Mouse (Mus musculus) midbrain, embryonic 13.5 days (tissue): ENCODE data around the gene Gm12166. TPM values are rescaled to one million over a fixed set of nuclear protein-coding genes. Genes with fewer than 3 reads are reported as not detected.

ENCODE experiments used
- ATAC-seq: fragments of 200-750 bp; cut with Nextera tagmentation; 2 replicates; pipeline ENCODE4 v1.8.0; 2017; ENCODE audit warnings: mild to moderate bottlenecking, moderate TSS enrichment, moderate library complexity
- H3K27ac ChIP-seq: fragments of 300-500 bp; sonication (generic); 2 replicates; pipeline ENCODE4 v1.5.1; 2015; ENCODE audit warnings: inconsistent platforms, mild to moderate bottlenecking, moderate library complexity
- H3K27me3 ChIP-seq: fragments of 300-500 bp; sonication (generic); 2 replicates; pipeline ENCODE4 v1.6.1; 2015; ENCODE audit warnings: mild to moderate bottlenecking, inconsistent platforms
- H3K36me3 ChIP-seq: fragments of 300-500 bp; sonication (generic); 2 replicates; pipeline ENCODE4 v1.6.1; 2015; ENCODE audit warnings: mild to moderate bottlenecking, inconsistent platforms
- H3K4me1 ChIP-seq: fragments of 300-500 bp; sonication (generic); replicated peaks from 2 replicates; pipeline ENCODE4 v1.6.1; 2015; ENCODE audit warnings: inconsistent platforms
- H3K4me2 ChIP-seq: fragments of 300-500 bp; sonication (generic); replicated peaks from 2 replicates; pipeline ENCODE4 v1.6.1; 2015; ENCODE audit warnings: moderate library complexity, mild to moderate bottlenecking, inconsistent platforms
- H3K4me3 ChIP-seq: fragments of 300-500 bp; sonication (generic); replicated peaks from 2 replicates; pipeline ENCODE4 v1.5.1; 2015; ENCODE audit warnings: mild to moderate bottlenecking, inconsistent platforms
- H3K9ac ChIP-seq: fragments of 300-500 bp; sonication (generic); replicated peaks from 2 replicates; pipeline ENCODE4 v1.6.1; 2015; ENCODE audit warnings: mild to moderate bottlenecking, inconsistent platforms
- H3K9me3 ChIP-seq: fragments of 300-500 bp; sonication (generic); 2 replicates; pipeline ENCODE4 v1.6.1; 2016; ENCODE audit warnings: mild to moderate bottlenecking, inconsistent platforms
- WGBS: fragments of 180-500 bp; shearing (Covaris S2); methylation state at CpG from one replicate; pipeline ENCODE4 v1.1.7; 2015; 5-methylcytosine and 5-hydroxymethylcytosine counted together
- polyA plus RNA-seq: library from polyadenylated mRNA; unstranded; fragments of >200 nt; fragmentation: Nextera tagmentation; extraction: Ambion mirVana; gene quantifications from 2 replicates; pipeline ENCODE4 v1.2.1, GENCODE M21; 2015

The Gm12166 gene
- polyA plus RNA-seq, 1 experiment from 2014 or later, result 7.1 TPM

DNA sequence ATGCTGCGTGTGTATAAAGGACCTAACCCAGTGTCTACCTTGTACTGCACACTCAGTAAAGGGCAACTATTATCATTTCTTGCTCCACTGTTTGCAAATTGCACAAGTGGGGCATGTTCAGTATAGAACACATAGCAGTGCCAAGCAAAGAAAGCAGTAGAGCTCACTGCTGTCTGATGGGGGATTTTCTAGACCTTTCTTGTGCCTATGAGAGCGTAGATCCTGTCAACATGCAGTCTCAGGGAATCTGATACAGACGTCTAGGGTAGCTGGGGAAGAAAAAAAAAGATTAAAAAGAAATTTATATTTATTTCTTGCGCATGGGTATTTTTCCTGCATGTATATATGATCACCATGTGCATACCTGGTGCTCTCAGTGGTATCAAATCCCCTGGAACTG lies 18.0 kb upstream of the Gm12166 start:
- no peaks in the 10 kb centered on the region for H3K27me3 ChIP-seq
- no peak for ATAC-seq
- no peaks in the 10 kb centered on the region for H3K36me3 ChIP-seq
- WGBS, result 78% methylated on average over 4 of the region's 4 CpGs
- 0 out of 2 replicates have a peak overlapping the region, but pooled peaks have one; percentile 10 for H3K9ac ChIP-seq
- peak overlapping the region; percentile 14; the same call in 1 of the 2 replicates for H3K27ac ChIP-seq
- peaks cover 33% of the 10 kb centered on the region for H3K4me1 ChIP-seq
- no peaks in the 10 kb centered on the region for H3K9me3 ChIP-seq
- no peak overlapping the region for H3K4me3 ChIP-seq
- H3K4me2 ChIP-seq, result no peak overlapping the region

DNA sequence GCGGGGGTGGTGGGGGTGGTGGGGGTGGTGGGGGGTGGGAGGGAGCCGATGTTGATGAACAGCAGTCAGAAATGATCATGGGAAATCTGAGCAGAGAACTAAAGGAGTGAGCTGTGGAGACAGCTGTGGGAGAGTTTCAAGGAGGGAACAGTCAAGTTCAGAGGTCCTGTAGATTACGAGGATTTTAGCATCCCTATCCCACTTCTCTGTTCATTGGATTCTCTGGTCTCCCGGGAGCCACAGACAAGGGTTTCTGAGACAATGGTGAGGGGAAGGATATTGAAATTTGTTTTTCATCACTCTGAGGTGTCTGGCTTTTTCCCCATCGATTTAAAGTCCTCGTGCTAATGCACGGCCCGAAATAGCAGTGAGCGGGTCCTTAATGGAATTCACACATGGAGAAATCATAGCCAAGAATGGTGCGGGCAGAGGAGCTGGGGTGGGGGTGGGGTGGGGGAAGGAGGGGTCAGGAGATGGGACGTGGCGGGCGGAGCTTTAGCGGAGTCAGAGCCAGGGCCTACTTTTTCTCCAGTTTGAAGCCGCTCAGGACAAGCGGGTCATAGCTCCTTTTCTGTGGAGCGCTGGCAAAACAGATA lies 17.4 kb upstream of the Gm12166 start:
- H3K4me3 ChIP-seq, result no peak overlapping the region
- no peaks in the 10 kb centered on the region for H3K36me3 ChIP-seq
- peaks cover 39% of the 10 kb centered on the region for H3K4me1 ChIP-seq
- peak; percentile 29; the same call in 1 of the 2 replicates for ATAC-seq
- H3K27me3 ChIP-seq, result no peaks in the 10 kb centered on the region
- H3K4me2 ChIP-seq, result no peak overlapping the region; the same call in 1 of the 2 replicates
- H3K9me3 ChIP-seq, result no peaks in the 10 kb centered on the region
- 0 out of 2 replicates have a peak overlapping the region, but pooled peaks have one; percentile 14 for H3K27ac ChIP-seq
- no peak overlapping the region for H3K9ac ChIP-seq
- WGBS, result 21% methylated on average over 17 of the region's 17 CpGs

GRCm38 (mm10) chr11:46068756-46069407 lies 16.8 kb upstream of the Gm12166 start:
- Histone ChIP-seq H3K36me3 (no peaks in the 10 kb centered on the region), H3K4me2 (no peak overlapping the region), H3K27me3 (no peaks in the 10 kb centered on the region), H3K4me1 (peaks cover 40% of the 10 kb centered on the region), H3K9me3 (no peaks in the 10 kb centered on the region), H3K4me3 (no peak overlapping the region), H3K9ac (no peak overlapping the region), H3K27ac (no peak overlapping the region)
- no peak for ATAC-seq
- WGBS, result 35% methylated on average over 12 of the region's 12 CpGs

- H3K27ac ChIP-seq, result no peak overlapping the region
- no peak overlapping the region for H3K4me2 ChIP-seq
- H3K4me1 ChIP-seq, result peaks cover 32% of the 10 kb centered on the region
- H3K4me3 ChIP-seq, result no peak overlapping the region
- no peaks in the 10 kb centered on the region for H3K27me3 ChIP-seq
- no peak for ATAC-seq
- WGBS, result 94% methylated on average over 10 of the region's 10 CpGs
- H3K36me3 ChIP-seq, result peaks cover 3% of the 10 kb centered on the region; the same call in 1 of the 2 replicates
- no peak overlapping the region for H3K9ac ChIP-seq
- H3K9me3 ChIP-seq, result no peaks in the 10 kb centered on the region
These were observed 15.4 kb upstream of the Gm12166 start for GRCm38 (mm10) chr11:46067371-46068060.

- H3K4me2 ChIP-seq, result no peak overlapping the region
- no peaks in the 10 kb centered on the region for H3K9me3 ChIP-seq
- ATAC-seq, result peak; percentile 60
- no peak overlapping the region for H3K4me3 ChIP-seq
- peaks cover 5% of the 10 kb centered on the region; the same call in 1 of the 2 replicates for H3K36me3 ChIP-seq
- H3K9ac ChIP-seq, result no peak overlapping the region
- H3K27me3 ChIP-seq, result no peaks in the 10 kb centered on the region
- peak overlapping the region; percentile 9; the same call in 1 of the 2 replicates for H3K27ac ChIP-seq
- H3K4me1 ChIP-seq, result peaks cover 32% of the 10 kb centered on the region
- WGBS, result 44% methylated on average over 21 of the region's 21 CpGs
These were observed 13.3 kb upstream of the Gm12166 start for GRCm38 (mm10) chr11:46065201-46066011.

DNA sequence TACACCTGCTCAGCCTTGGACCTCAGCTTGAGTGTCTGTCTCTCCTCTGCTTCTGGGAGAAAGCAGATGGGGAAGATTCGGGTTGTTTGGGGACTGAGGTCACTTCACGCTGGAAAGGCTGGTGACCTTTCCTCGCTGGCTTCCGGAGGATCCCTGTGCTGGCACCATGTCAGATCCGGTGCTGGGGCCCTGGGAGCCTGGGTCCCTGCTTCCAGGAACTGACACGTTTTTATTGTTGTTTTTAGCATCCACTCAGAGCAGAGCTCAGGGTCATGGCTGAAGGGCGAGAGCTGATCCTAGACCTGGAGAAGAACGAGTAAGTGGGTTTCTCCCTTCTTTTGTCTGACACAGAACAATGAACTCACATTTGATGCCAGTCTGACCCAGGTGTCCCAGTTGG lies 12.6 kb upstream of the Gm12166 start:
- H3K4me2 ChIP-seq, result no peak overlapping the region
- H3K27me3 ChIP-seq, result no peaks in the 10 kb centered on the region
- H3K9me3 ChIP-seq, result no peaks in the 10 kb centered on the region
- ATAC-seq, result no peak
- no peak overlapping the region for H3K4me3 ChIP-seq
- no peak overlapping the region for H3K9ac ChIP-seq
- H3K36me3 ChIP-seq, result peaks cover 5% of the 10 kb centered on the region; the same call in 1 of the 2 replicates
- H3K4me1 ChIP-seq, result peaks cover 27% of the 10 kb centered on the region
- 67% methylated on average over 8 of the region's 8 CpGs for WGBS
- peak overlapping the region; percentile 9; the same call in 1 of the 2 replicates for H3K27ac ChIP-seq

GRCm38 (mm10) chr11:46062993-46063731 lies 11.0 kb upstream of the Gm12166 start:
- H3K27ac ChIP-seq, result no peak overlapping the region
- no peak overlapping the region for H3K4me3 ChIP-seq
- WGBS, result 67% methylated on average over 9 of the region's 9 CpGs
- H3K27me3 ChIP-seq, result no peaks in the 10 kb centered on the region
- peaks cover 17% of the 10 kb centered on the region for H3K4me1 ChIP-seq
- ATAC-seq, result no peak
- no peaks in the 10 kb centered on the region for H3K9me3 ChIP-seq
- no peak overlapping the region for H3K4me2 ChIP-seq
- no peak overlapping the region for H3K9ac ChIP-seq
- peaks cover 5% of the 10 kb centered on the region; the same call in 1 of the 2 replicates for H3K36me3 ChIP-seq

GRCm38 (mm10) chr11:46062569-46062968 lies 10.4 kb upstream of the Gm12166 start:
- 42% methylated on average over 4 of the region's 4 CpGs for WGBS
- Histone ChIP-seq H3K9me3 (no peaks in the 10 kb centered on the region), H3K4me3 (no peak overlapping the region), H3K36me3 (peaks cover 5% of the 10 kb centered on the region; the same call in 1 of the 2 replicates), H3K9ac (no peak overlapping the region), H3K27ac (no peak overlapping the region), H3K27me3 (no peaks in the 10 kb centered on the region), H3K4me1 (peaks cover 22% of the 10 kb centered on the region), H3K4me2 (no peak overlapping the region)
- ATAC-seq, result no peak

- ATAC-seq, result no peak
These were observed 9.8 kb upstream of the Gm12166 start for GRCm38 (mm10) chr11:46061776-46062445.

DNA sequence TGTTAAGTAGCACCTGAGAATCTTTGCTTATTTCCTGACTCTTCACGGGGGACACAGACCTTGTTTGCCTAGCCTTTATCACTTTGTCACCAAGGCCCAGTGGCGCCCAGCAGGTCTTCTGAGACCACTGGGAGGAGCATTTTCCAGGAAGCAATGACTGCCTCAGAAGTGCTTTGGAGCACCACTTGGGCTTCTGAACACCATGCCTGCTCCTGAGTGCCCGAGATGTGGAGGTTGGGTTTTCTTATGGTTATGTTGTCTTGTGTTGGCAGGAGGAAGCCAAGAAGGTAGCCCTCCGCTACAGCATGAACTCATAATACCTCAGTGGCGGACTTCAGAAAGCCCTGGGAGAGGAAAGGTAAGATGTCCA lies 8.5 kb upstream of the Gm12166 start:
- H3K4me3 ChIP-seq, result no peak overlapping the region
- H3K36me3 ChIP-seq, result peaks cover 5% of the 10 kb centered on the region; the same call in 1 of the 2 replicates
- H3K9me3 ChIP-seq, result no peaks in the 10 kb centered on the region
- 89% methylated on average over 5 of the region's 5 CpGs for WGBS
- H3K27me3 ChIP-seq, result no peaks in the 10 kb centered on the region
- peaks cover 30% of the 10 kb centered on the region for H3K4me1 ChIP-seq
- no peak overlapping the region for H3K4me2 ChIP-seq
- ATAC-seq, result no peak
- no peak overlapping the region for H3K9ac ChIP-seq
- no peak overlapping the region for H3K27ac ChIP-seq

More at GRCm38 (mm10) chr11:46061776-46062445, 9.8 kb upstream of the Gm12166 start:
- H3K9me3 ChIP-seq, result no peaks in the 10 kb centered on the region
- WGBS, result 89% methylated on average over 6 of the region's 6 CpGs
- no peak overlapping the region for H3K4me2 ChIP-seq
- no peaks in the 10 kb centered on the region for H3K27me3 ChIP-seq
- peaks cover 5% of the 10 kb centered on the region; the same call in 1 of the 2 replicates for H3K36me3 ChIP-seq
- H3K4me1 ChIP-seq, result peaks cover 29% of the 10 kb centered on the region
- no peak overlapping the region for H3K9ac ChIP-seq
- no peak overlapping the region for H3K4me3 ChIP-seq
- H3K27ac ChIP-seq, result no peak overlapping the region
